Mouse (Mus musculus) spleen, embryonic (tissue): ENCODE data around the gene Loxl1.

Experiments used
- CTCF ChIA-PET: fragments of 350-600 bp; sonication (Branson Sonifier 250); formaldehyde crosslinking; loops from one replicate; lab custom pipeline; 2022; lab: Charles Lee

The Loxl1 gene

GRCm38 (mm10) chr9:58311191-58311910 lies 1.6 kb downstream of the Loxl1 start:
- CTCF ChIA-PET = no interaction called here

GRCm38 (mm10) chr9:58310043-58310660 lies 2.8 kb downstream of the Loxl1 start:
- CTCF ChIA-PET = interaction anchor here (0.5 kb wide), 1 partner anchor 96 kb away, joined by 3 read pairs; no protein-coding TSS in a partner anchor

- CTCF ChIA-PET = no interaction called here
These were observed 4.6 kb downstream of the Loxl1 start for GRCm38 (mm10) chr9:58308395-58308794.

GRCm38 (mm10) chr9:58305686-58306085 lies 7.3 kb downstream of the Loxl1 start:
- CTCF ChIA-PET = no interaction called here

GRCm38 (mm10) chr9:58303599-58304271 lies 9.3 kb downstream of the Loxl1 start:
- CTCF ChIA-PET = no interaction called here

- CTCF ChIA-PET = no interaction called here
These were observed 9.9 kb downstream of the Loxl1 start for GRCm38 (mm10) chr9:58303115-58303514.

GRCm38 (mm10) chr9:58299356-58299799 lies 13.6 kb downstream of the Loxl1 start:
- CTCF ChIA-PET = no interaction called here

- CTCF ChIA-PET = no interaction called here
These were observed 15.0 kb downstream of the Loxl1 start for GRCm38 (mm10) chr9:58297961-58298477.

- CTCF ChIA-PET = no interaction called here
These were observed 15.9 kb downstream of the Loxl1 start for GRCm38 (mm10) chr9:58297065-58297464.

- CTCF ChIA-PET = interaction anchor here (0.7 kb wide), 2 partner anchors 56 to 186 kb away, joined by 7 to 9 read pairs; no protein-coding TSS in a partner anchor
These were observed 17.1 kb downstream of the Loxl1 start for GRCm38 (mm10) chr9:58295766-58296361.

- CTCF ChIA-PET = interaction anchor here (0.7 kb wide), 2 partner anchors 55 to 187 kb away, joined by 7 to 9 read pairs; no protein-coding TSS in a partner anchor
These were observed 17.6 kb downstream of the Loxl1 start for GRCm38 (mm10) chr9:58295345-58295744.

GRCm38 (mm10) chr9:58294527-58294926 lies 18.5 kb downstream of the Loxl1 start:
- CTCF ChIA-PET = no interaction called here

GRCm38 (mm10) chr9:58289901-58290300 lies 23.1 kb downstream of the Loxl1 start:
- CTCF ChIA-PET = no interaction called here

- CTCF ChIA-PET = no interaction called here
These were observed 23.9 kb downstream of the Loxl1 start for GRCm38 (mm10) chr9:58289090-58289489.

- CTCF ChIA-PET = no interaction called here
These were observed 29.6 kb downstream of the Loxl1 start for GRCm38 (mm10) chr9:58283431-58283830.

GRCm38 (mm10) chr9:58281597-58281996 lies 31.4 kb downstream of the Loxl1 start:
- CTCF ChIA-PET = interaction anchor here (0.6 to 1.8 kb wide), 6 partner anchors 34 to 243 kb away, joined by 3 to 12 read pairs (median 4); no protein-coding TSS in a partner anchor

GRCm38 (mm10) chr9:58280259-58281109 lies 32.5 kb downstream of the Loxl1 start:
- CTCF ChIA-PET = interaction anchor here (0.5 to 1.8 kb wide), 8 partner anchors 10 to 234 kb away, joined by 3 to 8 read pairs (median 3); no protein-coding TSS in a partner anchor

- CTCF ChIA-PET = interaction anchor here (0.7 to 1.8 kb wide), 5 partner anchors 9 to 82 kb away, joined by 3 to 7 read pairs (median 3); no protein-coding TSS in a partner anchor
These were observed 33.2 kb downstream of the Loxl1 start for GRCm38 (mm10) chr9:58279780-58280179.

GRCm38 (mm10) chr9:58278821-58279723 lies 33.9 kb downstream of the Loxl1 start:
- CTCF ChIA-PET = interaction anchor here (0.7 to 1.5 kb wide), 3 partner anchors 8 to 55 kb away, joined by 3 to 7 read pairs (median 3); no protein-coding TSS in a partner anchor
